ENCODE assay signal across 23 mouse cellular contexts in genomic region chr5:126223696-126224095, GRCm38 (mm10).
"Had no signal": no experiment of that assay in that cellular context is flagged by ENCODE, and none has a peak within 500 bp of the region (broad histone marks: within the 10 kb centered on the region; RNA-seq: fewer than 3 reads in every experiment).

No protein-coding gene starts in this region.

- H3K9me3 ChIP-seq: heart, embryonic 15.5 days; hindbrain, embryonic 13.5 days; hindbrain, embryonic 15.5 days; kidney, embryonic 15.5 days; limb, embryonic 12.5 days had no signal

- DNase-seq: gastrocnemius, postnatal 14 days; gastrocnemius, postnatal 36 days; heart, adult 18-20 months; heart, postnatal 14 days; heart, postnatal 36 days; kidney, adult 11 months; kidney, adult 2 months; kidney, adult 9 months; kidney, postnatal 14 days; kidney, postnatal 36 days; layer of hippocampus, adult 9-11 months; layer of hippocampus, postnatal 36 days; left cerebral cortex, postnatal 4 days; liver; liver, embryonic 13.5 days had no signal

- H3K27ac ChIP-seq: heart, embryonic 13.5 days; heart, embryonic 15.5 days; hindbrain, embryonic 13.5 days; hindbrain, embryonic 15.5 days; hindbrain, postnatal 0 days; kidney, embryonic 15.5 days; kidney, postnatal 0 days; limb, embryonic 12.5 days; liver, embryonic 13.5 days had no signal

- H3K27me3 ChIP-seq: heart, embryonic 13.5 days; heart, embryonic 15.5 days; hindbrain, embryonic 13.5 days; hindbrain, embryonic 15.5 days; kidney, embryonic 15.5 days; limb, embryonic 12.5 days; liver, embryonic 13.5 days had no signal

- H3K36me3 ChIP-seq: heart, embryonic 13.5 days; heart, embryonic 15.5 days; hindbrain, embryonic 13.5 days; hindbrain, embryonic 15.5 days; kidney, embryonic 15.5 days; limb, embryonic 12.5 days; liver, embryonic 13.5 days had no signal

- H3K4me1 ChIP-seq: heart, embryonic 13.5 days; heart, embryonic 15.5 days; hindbrain, embryonic 13.5 days; hindbrain, embryonic 15.5 days; kidney, embryonic 15.5 days; limb, embryonic 12.5 days; liver, embryonic 13.5 days had no signal

- H3K4me3 ChIP-seq: heart, embryonic 13.5 days; heart, embryonic 15.5 days; hindbrain, embryonic 13.5 days; hindbrain, embryonic 15.5 days; kidney, embryonic 15.5 days; limb, embryonic 12.5 days; liver, embryonic 13.5 days had no signal
